Mouse (Mus musculus) MEL (cell line): ENCODE measurements around the gene Cort. TPM values are rescaled to one million over a fixed set of nuclear protein-coding genes. Genes with fewer than 3 reads are reported as not detected.

Experiments used
- DNase-seq: peaks from one replicate; pipeline ENCODE4 v3.0.0; 2011; ENCODE audit warnings: low read depth, low spot score
- H3K27ac ChIP-seq: 2 replicates; pipeline ENCODE4 v1.5.1; 2012; ENCODE audit warnings: low read depth, mild to moderate bottlenecking, control low read depth, low read length, moderate library complexity; ENCODE audit not compliant: control insufficient read depth
- H3K27me3 ChIP-seq, 2 experiments: fragments of 150-350 bp in 1 of 2; sonication (generic) in 1 of 2; 2 replicates each; pipeline ENCODE4 v1.6.1; 2012; ENCODE audit warnings: low read length in 2 of 2, mild to moderate bottlenecking in 2 of 2, improper control_type of control experiment in 1 of 2, moderate library complexity in 1 of 2; ENCODE audit not compliant: insufficient read depth in 2 of 2, control insufficient read depth in 1 of 2
- H3K36me3 ChIP-seq, 2 experiments: 2 replicates each; pipeline ENCODE4 v1.6.1; 2012 to 2014; ENCODE audit warnings: low read length in 2 of 2, improper control_type of control experiment in 1 of 2, inconsistent platforms in 1 of 2, mild to moderate bottlenecking in 1 of 2; ENCODE audit not compliant: insufficient read depth in 2 of 2, control insufficient read depth in 1 of 2
- H3K4me1 ChIP-seq, 2 experiments: fragments of 150-350 bp in 1 of 2; sonication (generic) in 1 of 2; 2 replicates each; pipeline ENCODE4 v1.6.1; 2012; ENCODE audit warnings: low read length in 2 of 2, improper control_type of control experiment in 1 of 2, mild to moderate bottlenecking in 1 of 2; ENCODE audit not compliant: insufficient read depth in 2 of 2, control insufficient read depth in 1 of 2
- H3K4me3 ChIP-seq, 2 experiments: fragments of 150-350 bp in 1 of 2; sonication (generic) in 1 of 2; 2 replicates each; pipeline ENCODE4 v1.5.1; 2012; ENCODE audit warnings: low read depth in 2 of 2, low read length in 2 of 2, mild to moderate bottlenecking in 2 of 2, moderate library complexity in 2 of 2, control low read depth in 1 of 2, improper control_type of control experiment in 1 of 2; ENCODE audit not compliant: control insufficient read depth in 1 of 2, insufficient read depth in 1 of 2
- H3K79me2 ChIP-seq: 2 replicates; pipeline ENCODE4 v1.6.1; 2012; ENCODE audit warnings: mild to moderate bottlenecking, low read length, moderate library complexity; ENCODE audit not compliant: control insufficient read depth, poor library complexity, insufficient read depth
- H3K9ac ChIP-seq: 2 replicates; pipeline ENCODE4 v1.6.1; 2012; ENCODE audit warnings: low read depth, mild to moderate bottlenecking, control low read depth, low read length, moderate library complexity; ENCODE audit not compliant: control insufficient read depth, poor library complexity, severe bottlenecking
- H3K9me3 ChIP-seq: fragments of 150-350 bp; sonication (generic); replicated peaks from 2 replicates; pipeline ENCODE4 v1.6.1; 2012; ENCODE audit warnings: mild to moderate bottlenecking, low read length, improper control_type of control experiment, moderate library complexity; ENCODE audit not compliant: insufficient read depth
- CTCF ChIP-seq, 3 experiments: IDR thresholded peaks in 2 of 3; conservative IDR thresholded peaks in 1 of 3; 2 replicates each; pipeline ENCODE4 v1.5.1; 2011 to 2012; ENCODE audit warnings: low read length in 3 of 3, low read depth in 2 of 3, mild to moderate bottlenecking in 2 of 3, improper control_type of control experiment in 1 of 3, inconsistent platforms in 1 of 3, mixed read lengths in 1 of 3, moderate library complexity in 1 of 3; ENCODE audit not compliant: control insufficient read depth in 1 of 3, insufficient read depth in 1 of 3, poor library complexity in 1 of 3, severe bottlenecking in 1 of 3
- E2F4 ChIP-seq: IDR thresholded peaks from 2 replicates; pipeline ENCODE4 v1.6.1; 2011; ENCODE audit warnings: low read depth, low read length, improper control_type of control experiment, borderline replicate concordance
- ETS1 ChIP-seq: IDR thresholded peaks from 2 replicates; pipeline ENCODE4 v1.6.1; 2012; ENCODE audit warnings: low read depth, mild to moderate bottlenecking, inconsistent platforms, low read length, improper control_type of control experiment, moderate library complexity
- GATA1 ChIP-seq: IDR thresholded peaks from 2 replicates; pipeline ENCODE4 v1.6.1; 2011; ENCODE audit warnings: low read depth, low read length, improper control_type of control experiment
- HCFC1 ChIP-seq: IDR thresholded peaks from 2 replicates; pipeline ENCODE4 v1.6.1; 2012; ENCODE audit warnings: low read depth, mild to moderate bottlenecking, inconsistent platforms, low read length, improper control_type of control experiment, moderate library complexity
- MAFK ChIP-seq: IDR thresholded peaks from 2 replicates; pipeline ENCODE4 v1.6.1; 2011; ENCODE audit warnings: low read depth, mild to moderate bottlenecking, low read length, improper control_type of control experiment, borderline replicate concordance
- MAZ ChIP-seq: IDR thresholded peaks from 2 replicates; pipeline ENCODE4 v1.6.1; 2012; ENCODE audit warnings: low read depth, mild to moderate bottlenecking, inconsistent platforms, low read length, improper control_type of control experiment
- MYC ChIP-seq: IDR thresholded peaks from 2 replicates; pipeline ENCODE4 v1.6.1; 2011; ENCODE audit warnings: low read depth, mild to moderate bottlenecking, low read length, improper control_type of control experiment, moderate library complexity
- NELFE ChIP-seq: IDR thresholded peaks from 2 replicates; pipeline ENCODE4 v1.6.1; 2011; ENCODE audit warnings: low read depth, low read length, improper control_type of control experiment
- POLR2AphosphoS2 ChIP-seq: IDR thresholded peaks from 2 replicates; pipeline ENCODE4 v1.6.1; 2011; ENCODE audit warnings: low read length, improper control_type of control experiment
- POLR2AphosphoS5 ChIP-seq: IDR thresholded peaks from 2 replicates; pipeline ENCODE4 v1.6.1; 2012; ENCODE audit warnings: low read depth, borderline replicate concordance, mild to moderate bottlenecking, inconsistent platforms, low read length, moderate library complexity, mixed read lengths
- RAD21 ChIP-seq: IDR thresholded peaks from 2 replicates; pipeline ENCODE4 v1.6.1; 2011; ENCODE audit warnings: mild to moderate bottlenecking, low read depth, low read length, improper control_type of control experiment
- SIN3A ChIP-seq: IDR thresholded peaks from 2 replicates; pipeline ENCODE4 v1.6.1; 2012; ENCODE audit warnings: low read length, improper control_type of control experiment, inconsistent platforms
- USF2 ChIP-seq, 2 experiments: IDR thresholded peaks; 2 replicates each; pipeline ENCODE4 v1.6.1; 2011 to 2012; ENCODE audit warnings: improper control_type of control experiment in 2 of 2, low read length in 2 of 2, borderline replicate concordance in 1 of 2, inconsistent platforms in 1 of 2, low read depth in 1 of 2, mild to moderate bottlenecking in 1 of 2; ENCODE audit not compliant: insufficient read depth in 1 of 2
- ZC3H11A ChIP-seq: IDR thresholded peaks from 2 replicates; pipeline ENCODE4 v1.6.1; 2012; ENCODE audit warnings: low read depth, mild to moderate bottlenecking, inconsistent platforms, low read length, improper control_type of control experiment
- ZMIZ1 ChIP-seq: IDR thresholded peaks from 2 replicates; pipeline ENCODE4 v1.6.1; 2012; ENCODE audit warnings: low read depth, mild to moderate bottlenecking, inconsistent platforms, low read length, improper control_type of control experiment, moderate library complexity
- polyA plus RNA-seq, 2 experiments: library from polyadenylated mRNA; stranded (reverse) in 1 of 2; unstranded in 1 of 2; fragments of >175 nt in 1 of 2; fragments of >200 nt in 1 of 2; gene quantifications; 2 replicates each; pipeline versions ENCODE4 v1.2.1 to v1.2.4; 2012; ENCODE audit warnings: low replicate concordance in 2 of 2, low read depth in 1 of 2; ENCODE audit not compliant: insufficient read length in 2 of 2, insufficient read depth in 1 of 2, missing spikeins in 1 of 2
- total RNA-seq: library from RNA; depleted of rRNA; stranded (reverse); fragments of 300-350 nt; gene quantifications from 2 replicates; pipeline ENCODE4 v1.2.3, GENCODE M21; 2012

The Cort gene
- total and polyA plus RNA-seq, 3 experiments = 0.39 to 2.0 TPM; not detected in 1

- Histone ChIP-seq H3K36me3 (peaks cover 0 to 18% of the 10 kb centered on the region in 2 experiments; a peak in 2 of 4 replicates), H3K79me2 (no peaks in the 10 kb centered on the region), H3K9ac (no peak overlapping the region)
- no peak for DNase-seq
- TF ChIP-seq POLR2AphosphoS2 = no peak
- no peak for TF ChIP-seq HCFC1
- TF ChIP-seq POLR2AphosphoS5 = no peak
- TF ChIP-seq, all 39 proteins: peak for 0
- Histone ChIP-seq H3K4me1 (peaks cover 7 to 17% of the 10 kb centered on the region in 2 experiments), H3K27me3 (no peaks in the 10 kb centered on the region), H3K4me3 (no peak overlapping the region), H3K27ac (no peak overlapping the region), H3K9me3 (no peaks in the 10 kb centered on the region)
Observed at GRCm38 (mm10) chr4:149172666-149173065, 46.1 kb upstream of the Cort start.

GRCm38 (mm10) chr4:149172083-149172482 is 45.5 kb upstream of the Cort start:
- Histone ChIP-seq H3K4me1 (peaks cover 7 to 17% of the 10 kb centered on the region in 2 experiments), H3K9ac (no peak overlapping the region), H3K27ac (no peak overlapping the region), H3K79me2 (no peaks in the 10 kb centered on the region; the same call in 1 of the 2 replicates), H3K36me3 (peaks cover 0 to 18% of the 10 kb centered on the region in 2 experiments; a peak in 2 of 4 replicates), H3K9me3 (no peaks in the 10 kb centered on the region), H3K27me3 (no peaks in the 10 kb centered on the region), H3K4me3 (no peak overlapping the region)
- DNase-seq = no peak
- no peak for TF ChIP-seq GATA1
- no peak for TF ChIP-seq MAFK
- TF ChIP-seq CTCF (IDR thresholded peaks at IDR 0.05 in 2 of 3, conservative IDR thresholded peaks at IDR 0.05 in 1 of 3; ENCODE audit: control insufficient read depth in 1 of 3, insufficient read depth in 1 of 3, low read depth in 2 of 3, low read length in 3 of 3, poor library complexity in 1 of 3, severe bottlenecking in 1 of 3) = no peak
- TF ChIP-seq SIN3A = no peak
- TF ChIP-seq POLR2AphosphoS5 = no peak
- TF ChIP-seq RAD21 = no peak
- no peak for TF ChIP-seq MAZ
- no peak for TF ChIP-seq E2F4
- no peak for TF ChIP-seq ETS1
- no peak for TF ChIP-seq NELFE
- no peak for TF ChIP-seq USF2 (IDR thresholded peaks at IDR 0.05; ENCODE audit: borderline replicate concordance in 1 of 2, insufficient read depth in 1 of 2, low read depth in 1 of 2, low read length in 2 of 2)
- no peak for TF ChIP-seq ZMIZ1
- no peak for TF ChIP-seq MYC
- TF ChIP-seq ZC3H11A = no peak
